Mouse (Mus musculus) forebrain, embryonic 14.5 days (tissue): Measurements from ENCODE around the gene Gbf1. TPM values are rescaled to one million over a fixed set of nuclear protein-coding genes. Genes with fewer than 3 reads are reported as not detected.

Experiments
- ATAC-seq: fragments of 200-750 bp; cut with Nextera tagmentation; 2 replicates; pipeline ENCODE4 v1.8.0; 2017; ENCODE audit warnings: mild to moderate bottlenecking, moderate library complexity
- DNase-seq: peaks from one replicate; pipeline ENCODE4 v3.0.0-alpha.2; 2015; ENCODE audit warnings: low spot score
- H3K27ac ChIP-seq: fragments of 300-500 bp; sonication (generic); 2 replicates; pipeline ENCODE4 v1.5.1; 2014; ENCODE audit warnings: low read depth, mild to moderate bottlenecking, control low read depth, low read length, moderate library complexity
- H3K27me3 ChIP-seq: fragments of 300-500 bp; sonication (generic); replicated peaks from 2 replicates; pipeline ENCODE4 v1.6.1; 2014; ENCODE audit warnings: low read length, control low read depth, mixed read lengths; ENCODE audit not compliant: control insufficient read depth, insufficient read depth
- H3K36me3 ChIP-seq: fragments of 300-500 bp; sonication (generic); 2 replicates; pipeline ENCODE4 v1.6.1; 2014; ENCODE audit warnings: low read length, control low read depth; ENCODE audit not compliant: control insufficient read depth, insufficient read depth
- H3K4me1 ChIP-seq: fragments of 300-500 bp; sonication (generic); 2 replicates; pipeline ENCODE4 v1.6.1; 2014; ENCODE audit warnings: antibody characterized with exemption, low read length, control low read depth; ENCODE audit not compliant: control insufficient read depth, insufficient read depth
- H3K4me2 ChIP-seq: fragments of 300-500 bp; sonication (generic); 2 replicates; pipeline ENCODE4 v1.6.1; 2014; ENCODE audit warnings: mild to moderate bottlenecking, control low read depth, low read length
- H3K4me3 ChIP-seq: fragments of 300-500 bp; sonication (generic); 2 replicates; pipeline ENCODE4 v1.5.1; 2014; ENCODE audit warnings: low read depth, low read length, control low read depth
- H3K9ac ChIP-seq: fragments of 300-500 bp; sonication (generic); 2 replicates; pipeline ENCODE4 v1.6.1; 2014; ENCODE audit warnings: mild to moderate bottlenecking, low read length, control low read depth, moderate library complexity
- H3K9me3 ChIP-seq: fragments of 300-500 bp; sonication (generic); replicated peaks from 2 replicates; pipeline ENCODE4 v1.6.1; 2016; ENCODE audit warnings: low read length, control low read depth, mixed read lengths; ENCODE audit not compliant: control insufficient read depth
- WGBS: fragments of 180-500 bp; shearing (Covaris S2); extraction: QIAGEN DNeasy Blood & Tissue Kit; methylation state at CpG from one replicate; pipeline ENCODE4 v1.1.7; 2014; 5-methylcytosine and 5-hydroxymethylcytosine counted together
- polyA plus RNA-seq: library from polyadenylated mRNA; unstranded; fragments of >200 nt; fragmentation: Nextera tagmentation; extraction: Ambion mirVana; gene quantifications from 2 replicates; pipeline ENCODE4 v1.2.1, GENCODE M21; 2014

Gene Gbf1
- polyA plus RNA-seq, 1 experiment from 2014 or later: 36.3 TPM

DNA sequence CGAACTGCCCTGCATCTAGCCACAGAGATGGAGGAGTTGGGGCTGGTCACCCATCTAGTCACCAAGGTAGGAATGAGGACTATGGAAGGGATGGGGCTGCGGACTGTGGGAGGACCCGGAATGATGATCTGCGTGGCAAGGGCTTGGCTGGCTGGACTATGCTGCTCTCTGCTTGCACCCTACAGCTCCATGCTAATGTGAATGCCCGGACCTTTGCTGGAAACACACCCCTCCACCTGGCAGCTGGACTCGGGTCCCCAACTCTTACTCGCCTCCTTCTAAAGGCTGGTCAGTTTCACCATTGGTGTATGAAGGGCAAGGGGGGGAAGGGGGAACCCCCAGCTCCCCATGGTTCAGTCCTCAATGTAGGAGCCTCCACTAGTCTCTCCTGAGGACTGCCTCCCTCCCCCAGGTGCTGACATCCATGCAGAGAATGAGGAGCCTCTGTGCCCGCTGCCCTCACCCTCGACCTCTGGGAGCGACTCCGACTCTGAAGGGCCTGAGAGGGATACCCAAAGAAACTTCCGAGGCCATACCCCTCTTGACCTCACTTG is 158.1 kb downstream of the Gbf1 start:
- Histone ChIP-seq H3K36me3 (peaks cover 14% of the 10 kb centered on the region; the same call in 1 of the 2 replicates), H3K27me3 (peaks cover 22% of the 10 kb centered on the region), H3K4me3 (no peak overlapping the region), H3K27ac (no peak overlapping the region), H3K4me1 (no peaks in the 10 kb centered on the region), H3K4me2 (no peak overlapping the region), H3K9me3 (no peaks in the 10 kb centered on the region), H3K9ac (no peak overlapping the region)
- no peak for DNase-seq
- 88% methylated on average over 12 of the region's 12 CpGs for WGBS
- no peak for ATAC-seq

DNA sequence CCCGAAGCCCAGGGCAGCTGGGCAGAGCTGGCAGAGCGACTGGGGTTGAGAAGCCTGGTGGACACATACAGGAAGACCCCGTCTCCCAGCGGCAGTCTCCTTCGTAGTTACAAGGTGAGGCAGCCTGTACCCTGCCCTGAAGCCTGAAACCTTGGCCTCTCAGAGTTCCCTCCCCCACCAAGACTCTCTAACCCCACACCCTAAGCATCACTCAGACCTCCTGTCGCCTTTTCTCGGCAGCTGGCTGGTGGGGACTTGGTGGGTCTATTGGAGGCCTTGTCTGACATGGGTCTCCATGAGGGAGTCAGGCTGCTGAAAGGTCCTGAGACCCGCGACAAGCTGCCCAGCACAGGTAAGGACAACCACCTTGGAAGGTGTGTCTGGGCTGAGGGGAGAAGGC is 159.0 kb downstream of the Gbf1 start:
- peaks cover 14% of the 10 kb centered on the region; the same call in 1 of the 2 replicates for H3K36me3 ChIP-seq
- no peak for DNase-seq
- no peak overlapping the region for H3K9ac ChIP-seq
- no peaks in the 10 kb centered on the region for H3K9me3 ChIP-seq
- no peak for ATAC-seq
- H3K27ac ChIP-seq: no peak overlapping the region
- H3K4me1 ChIP-seq: no peaks in the 10 kb centered on the region
- no peak overlapping the region for H3K4me2 ChIP-seq
- H3K27me3 ChIP-seq: peaks cover 32% of the 10 kb centered on the region
- 91% methylated on average over 9 of the region's 9 CpGs for whole genome bisulfite sequencing
- no peak overlapping the region for H3K4me3 ChIP-seq

- no peak for DNase-seq
These were observed 160.3 kb downstream of the Gbf1 start for GRCm38 (mm10) chr19:46312566-46312965.

DNA sequence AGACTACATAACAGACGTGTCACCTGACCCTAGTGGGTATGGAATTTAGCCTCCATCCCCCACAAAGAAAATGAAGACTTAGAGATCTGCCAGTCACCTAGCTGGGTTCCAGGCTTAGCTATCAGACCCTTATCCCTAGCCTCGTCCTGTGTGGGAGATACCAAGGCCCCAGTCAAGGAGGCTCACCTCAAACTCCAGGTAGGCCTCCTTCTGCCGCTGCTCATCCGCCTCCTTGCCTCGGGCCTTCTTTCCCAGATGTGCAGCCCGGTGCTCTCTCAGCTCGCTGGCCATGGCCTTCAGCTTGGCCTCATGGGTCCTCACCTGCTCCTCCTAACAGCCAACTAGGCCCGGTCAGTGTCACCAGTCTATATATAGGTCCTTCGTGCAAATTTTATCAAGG is 160.8 kb downstream of the Gbf1 start:
- Histone ChIP-seq H3K36me3 (peaks cover 14% of the 10 kb centered on the region; the same call in 1 of the 2 replicates), H3K9ac (no peak overlapping the region), H3K27ac (no peak overlapping the region), H3K4me2 (no peak overlapping the region), H3K4me1 (peaks cover 5% of the 10 kb centered on the region; the same call in 1 of the 2 replicates), H3K27me3 (peaks cover 49% of the 10 kb centered on the region), H3K4me3 (no peak overlapping the region), H3K9me3 (no peaks in the 10 kb centered on the region)
- WGBS: 89% methylated on average over 9 of the region's 9 CpGs
- no peak for ATAC-seq
- DNase-seq: no peak

More at GRCm38 (mm10) chr19:46312566-46312965, 160.3 kb downstream of the Gbf1 start:
- WGBS: 88% methylated on average over 21 of the region's 21 CpGs
- Histone ChIP-seq H3K4me1 (0 out of 2 replicates have a peak, but pooled peaks cover 3% of the 10 kb centered on the region), H3K4me3 (no peak overlapping the region), H3K27me3 (peaks cover 44% of the 10 kb centered on the region), H3K9ac (no peak overlapping the region), H3K36me3 (peaks cover 14% of the 10 kb centered on the region; the same call in 1 of the 2 replicates), H3K9me3 (no peaks in the 10 kb centered on the region), H3K27ac (no peak overlapping the region), H3K4me2 (no peak overlapping the region)
- no peak for ATAC-seq

GRCm38 (mm10) chr19:46313591-46313990 is 161.3 kb downstream of the Gbf1 start:
- Histone ChIP-seq H3K27ac (no peak overlapping the region), H3K9me3 (no peaks in the 10 kb centered on the region), H3K9ac (no peak overlapping the region), H3K4me2 (no peak overlapping the region), H3K4me3 (no peak overlapping the region), H3K27me3 (peaks cover 50% of the 10 kb centered on the region), H3K36me3 (peaks cover 14% of the 10 kb centered on the region; the same call in 1 of the 2 replicates), H3K4me1 (peaks cover 7% of the 10 kb centered on the region)
- 66% methylated on average over 6 of the region's 6 CpGs for WGBS
- ATAC-seq (no peak), DNase-seq (no peak)

DNA sequence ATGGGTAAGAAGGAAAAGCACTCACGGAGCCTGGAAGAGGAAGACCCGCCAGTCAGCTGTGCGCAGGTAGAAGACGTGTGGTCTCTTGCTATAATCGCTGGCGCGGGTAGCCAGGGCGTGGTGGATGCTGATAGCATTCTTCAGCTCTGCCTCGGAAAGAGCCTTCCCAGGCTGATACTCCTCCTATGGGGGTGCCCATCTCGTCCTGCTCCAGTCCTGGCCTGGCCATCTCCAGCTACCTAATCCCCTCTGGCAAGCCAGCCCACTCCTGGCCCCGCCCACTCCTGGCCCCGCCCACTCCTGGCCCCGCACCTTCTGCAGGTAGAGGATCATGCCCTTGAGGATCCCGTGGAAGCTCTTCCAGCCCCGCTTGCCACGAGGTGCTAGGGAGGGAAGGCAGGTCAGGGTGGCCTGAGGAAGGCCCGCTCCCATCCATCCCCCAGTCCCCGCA is 161.9 kb downstream of the Gbf1 start:
- Histone ChIP-seq H3K4me3 (no peak overlapping the region), H3K9me3 (no peaks in the 10 kb centered on the region), H3K4me2 (no peak overlapping the region), H3K36me3 (peaks cover 14% of the 10 kb centered on the region; the same call in 1 of the 2 replicates), H3K27ac (no peak overlapping the region), H3K27me3 (peaks cover 55% of the 10 kb centered on the region), H3K4me1 (peaks cover 13% of the 10 kb centered on the region), H3K9ac (no peak overlapping the region)
- no peak for DNase-seq
- no peak for ATAC-seq
- 12% methylated on average over 18 of the region's 18 CpGs for WGBS

DNA sequence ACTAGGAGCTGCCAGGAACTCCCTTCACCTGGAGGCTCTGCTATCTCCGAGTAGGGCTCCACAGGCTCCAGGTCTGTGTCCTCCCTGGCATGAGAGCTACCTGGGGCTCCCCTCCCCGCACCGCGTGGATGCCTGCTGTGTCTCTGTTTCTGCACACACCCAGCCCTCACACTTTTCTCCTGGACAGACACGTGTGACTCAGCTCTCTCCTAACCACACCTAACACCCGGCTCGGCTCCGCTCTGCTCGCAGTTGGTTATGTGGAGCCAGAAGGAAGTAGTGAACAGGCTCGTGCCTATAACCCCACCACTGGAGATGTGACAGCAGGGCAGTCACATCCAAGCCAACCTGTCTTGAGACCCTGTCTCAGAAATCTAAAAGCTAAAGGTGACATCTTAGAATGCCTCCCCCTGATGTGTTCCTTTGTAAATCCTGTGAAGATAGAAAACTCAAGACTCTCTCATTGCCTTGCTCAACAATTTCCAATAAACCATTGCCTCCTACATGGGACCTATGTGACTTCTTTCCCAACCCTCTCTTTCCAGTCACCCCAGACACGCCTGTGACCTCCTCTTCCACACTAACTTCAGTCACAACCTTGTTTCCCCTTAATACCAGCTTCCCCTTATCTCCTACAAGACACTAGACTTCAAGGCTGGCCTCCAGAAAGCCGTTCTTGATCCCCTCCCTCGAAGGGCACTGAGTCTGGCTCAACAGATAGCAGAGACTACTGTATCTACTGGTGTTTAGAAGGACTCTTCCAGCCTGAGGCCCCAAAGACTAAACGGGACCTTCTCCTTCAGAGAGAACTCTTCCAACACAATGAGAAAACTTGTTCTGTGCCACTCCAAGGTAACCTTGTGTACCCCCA is 162.8 kb downstream of the Gbf1 start:
- no peak for ATAC-seq
- H3K27ac ChIP-seq: no peak overlapping the region
- H3K27me3 ChIP-seq: peaks cover 60% of the 10 kb centered on the region
- H3K4me2 ChIP-seq: no peak overlapping the region
- no peaks in the 10 kb centered on the region for H3K9me3 ChIP-seq
- H3K9ac ChIP-seq: no peak overlapping the region
- H3K4me1 ChIP-seq: peaks cover 14% of the 10 kb centered on the region
- H3K4me3 ChIP-seq: no peak overlapping the region
- DNase-seq: no peak
- peaks cover 14% of the 10 kb centered on the region; the same call in 1 of the 2 replicates for H3K36me3 ChIP-seq
- WGBS: 44% methylated on average over 14 of the region's 14 CpGs

- WGBS: 52% methylated on average over 12 of the region's 12 CpGs
- Histone ChIP-seq H3K4me2 (peak overlapping the region; percentile 66; the same call in 1 of the 2 replicates), H3K4me1 (peaks cover 16% of the 10 kb centered on the region), H3K27ac (no peak overlapping the region), H3K27me3 (peaks cover 65% of the 10 kb centered on the region), H3K4me3 (0 out of 2 replicates have a peak overlapping the region, but pooled peaks have one; percentile 40), H3K9ac (no peak overlapping the region), H3K36me3 (peaks cover 14% of the 10 kb centered on the region; the same call in 1 of the 2 replicates), H3K9me3 (no peaks in the 10 kb centered on the region)
- DNase-seq: no peak
- no peak for ATAC-seq
These were observed 163.7 kb downstream of the Gbf1 start for GRCm38 (mm10) chr19:46315752-46316610.
